Mouse (Mus musculus): ENCODE measurements around the gene Med18. TPM values are rescaled to one million over a fixed set of nuclear protein-coding genes. Genes with fewer than 3 reads are reported as not detected.
"Not testable (repeated sequence)": the region's sequence is repeated elsewhere in the genome, so short reads cannot be mapped to it uniquely, and the experiment has no call there.

Gene Med18
- polyA plus RNA-seq, 1 experiment from 2014 or later: 24.1 TPM

GRCm38 (mm10) chr4:132492178-132493060 is 28.7 kb upstream of the Med18 start:
- 0 out of 2 replicates have a peak, but pooled peaks cover 3% of the 10 kb centered on the region for H3K4me1 ChIP-seq
- H3K27ac ChIP-seq: no peak overlapping the region
- H3K9ac ChIP-seq: no peak overlapping the region
- ATAC-seq (ENCODE audit: insufficient number of reproducible peaks, low FRiP score, low TSS enrichment, low read depth): no peak
- no peaks in the 10 kb centered on the region for H3K9me3 ChIP-seq
- H3K27me3 ChIP-seq: no peaks in the 10 kb centered on the region
- no peak overlapping the region for H3K4me3 ChIP-seq
- H3K36me3 ChIP-seq: peaks cover 30% of the 10 kb centered on the region
- WGBS: 68% methylated on average over 10 of the region's 10 CpGs
- H3K4me2 ChIP-seq: no peak overlapping the region

GRCm38 (mm10) chr4:132491748-132492147 is 28.0 kb upstream of the Med18 start:
- H3K9me3 ChIP-seq: no peaks in the 10 kb centered on the region
- H3K4me1 ChIP-seq: 0 out of 2 replicates have a peak, but pooled peaks cover 3% of the 10 kb centered on the region
- no peaks in the 10 kb centered on the region for H3K27me3 ChIP-seq
- no peak overlapping the region for H3K9ac ChIP-seq
- peaks cover 24% of the 10 kb centered on the region for H3K36me3 ChIP-seq
- H3K27ac ChIP-seq: no peak overlapping the region
- WGBS: 81% methylated on average over 6 of the region's 6 CpGs
- ATAC-seq (ENCODE audit: insufficient number of reproducible peaks, low FRiP score, low TSS enrichment, low read depth): no peak
- H3K4me2 ChIP-seq: no peak overlapping the region
- H3K4me3 ChIP-seq: no peak overlapping the region

- no peak overlapping the region for H3K27ac ChIP-seq
- no peak overlapping the region for H3K4me3 ChIP-seq
- 93% methylated on average over 8 of the region's 8 CpGs for WGBS
- ATAC-seq (ENCODE audit: insufficient number of reproducible peaks, low FRiP score, low TSS enrichment, low read depth): no peak
- H3K36me3 ChIP-seq: peaks cover 22% of the 10 kb centered on the region
- H3K27me3 ChIP-seq: no peaks in the 10 kb centered on the region
- no peak overlapping the region for H3K9ac ChIP-seq
- no peaks in the 10 kb centered on the region for H3K9me3 ChIP-seq
- H3K4me1 ChIP-seq: 0 out of 2 replicates have a peak, but pooled peaks cover 3% of the 10 kb centered on the region
- no peak overlapping the region for H3K4me2 ChIP-seq
Measured at GRCm38 (mm10) chr4:132491057-132491456, 27.3 kb upstream of the Med18 start.

GRCm38 (mm10) chr4:132490273-132491010 is 26.7 kb upstream of the Med18 start:
- Histone ChIP-seq H3K9me3 (no peaks in the 10 kb centered on the region), H3K4me1 (0 out of 2 replicates have a peak, but pooled peaks cover 3% of the 10 kb centered on the region), H3K9ac (no peak overlapping the region), H3K4me3 (no peak overlapping the region), H3K4me2 (no peak overlapping the region), H3K27me3 (no peaks in the 10 kb centered on the region), H3K36me3 (peaks cover 18% of the 10 kb centered on the region), H3K27ac (no peak overlapping the region)
- 93% methylated on average over 15 of the region's 15 CpGs for WGBS
- ATAC-seq (ENCODE audit: insufficient number of reproducible peaks, low FRiP score, low TSS enrichment, low read depth): no peak

GRCm38 (mm10) chr4:132488976-132489375 is 25.3 kb upstream of the Med18 start:
- H3K9me3 ChIP-seq: no peaks in the 10 kb centered on the region
- no peak for ATAC-seq (ENCODE audit: insufficient number of reproducible peaks, low FRiP score, low TSS enrichment, low read depth)
- H3K4me3 ChIP-seq: no peak overlapping the region
- no peak overlapping the region for H3K27ac ChIP-seq
- no peaks in the 10 kb centered on the region for H3K27me3 ChIP-seq
- no peak overlapping the region for H3K9ac ChIP-seq
- 56% methylated on average over 6 of the region's 6 CpGs for WGBS
- peaks cover 12% of the 10 kb centered on the region for H3K36me3 ChIP-seq
- H3K4me2 ChIP-seq: no peak overlapping the region
- H3K4me1 ChIP-seq: 0 out of 2 replicates have a peak, but pooled peaks cover 3% of the 10 kb centered on the region

- Histone ChIP-seq H3K27ac (no peak overlapping the region), H3K4me3 (no peak overlapping the region), H3K9me3 (no peaks in the 10 kb centered on the region), H3K36me3 (peaks cover 10% of the 10 kb centered on the region), H3K27me3 (no peaks in the 10 kb centered on the region), H3K4me1 (0 out of 2 replicates have a peak, but pooled peaks cover 3% of the 10 kb centered on the region), H3K4me2 (no peak overlapping the region), H3K9ac (no peak overlapping the region)
- ATAC-seq (ENCODE audit: insufficient number of reproducible peaks, low FRiP score, low TSS enrichment, low read depth): no peak
- WGBS: 48% methylated on average over 3 of the region's 3 CpGs
Measured at GRCm38 (mm10) chr4:132488521-132488920, 24.8 kb upstream of the Med18 start.

- Histone ChIP-seq H3K36me3 (no peaks in the 10 kb centered on the region), H3K4me2 (no peak overlapping the region), H3K27me3 (no peaks in the 10 kb centered on the region), H3K9ac (no peak overlapping the region), H3K27ac (no peak overlapping the region), H3K9me3 (no peaks in the 10 kb centered on the region), H3K4me3 (no peak overlapping the region), H3K4me1 (0 out of 2 replicates have a peak, but pooled peaks cover 3% of the 10 kb centered on the region)
- no peak for ATAC-seq (ENCODE audit: insufficient number of reproducible peaks, low FRiP score, low TSS enrichment, low read depth)
- WGBS: 70% methylated on average over 5 of the region's 5 CpGs
Measured at GRCm38 (mm10) chr4:132484820-132485219, 21.1 kb upstream of the Med18 start.

GRCm38 (mm10) chr4:132484231-132484630 is 20.5 kb upstream of the Med18 start:
- 0 out of 2 replicates have a peak, but pooled peaks cover 1% of the 10 kb centered on the region for H3K4me1 ChIP-seq
- no peak overlapping the region for H3K4me2 ChIP-seq
- H3K9ac ChIP-seq: no peak overlapping the region
- no peaks in the 10 kb centered on the region for H3K27me3 ChIP-seq
- H3K4me3 ChIP-seq: no peak overlapping the region
- H3K9me3 ChIP-seq: no peaks in the 10 kb centered on the region
- H3K27ac ChIP-seq: no peak overlapping the region
- H3K36me3 ChIP-seq: no peaks in the 10 kb centered on the region
- 77% methylated on average over 4 of the region's 4 CpGs for WGBS
- no peak for ATAC-seq (ENCODE audit: insufficient number of reproducible peaks, low FRiP score, low TSS enrichment, low read depth)

- Histone ChIP-seq H3K9ac (no peak overlapping the region), H3K27me3 (no peaks in the 10 kb centered on the region), H3K4me3 (no peak overlapping the region), H3K27ac (no peak overlapping the region), H3K9me3 (no peaks in the 10 kb centered on the region), H3K36me3 (no peaks in the 10 kb centered on the region), H3K4me2 (no peak overlapping the region), H3K4me1 (no peaks in the 10 kb centered on the region)
- no peak for ATAC-seq (ENCODE audit: insufficient number of reproducible peaks, low FRiP score, low TSS enrichment, low read depth)
- 77% methylated on average over 13 of the region's 13 CpGs for WGBS
Measured at GRCm38 (mm10) chr4:132482956-132483608, 19.4 kb upstream of the Med18 start.

GRCm38 (mm10) chr4:132482104-132482503 is 18.4 kb upstream of the Med18 start:
- H3K4me3 ChIP-seq; H3K9me3 ChIP-seq; H3K4me2 ChIP-seq; H3K27me3 ChIP-seq; ATAC-seq (ENCODE audit: insufficient number of reproducible peaks, low FRiP score, low TSS enrichment, low read depth); H3K9ac ChIP-seq; H3K36me3 ChIP-seq; H3K27ac ChIP-seq; H3K4me1 ChIP-seq: not testable (repeated sequence)
- WGBS: 70% methylated on average over 3 of the region's 3 CpGs

- no peak overlapping the region for H3K27ac ChIP-seq
- 85% methylated on average over 8 of the region's 8 CpGs for WGBS
- no peaks in the 10 kb centered on the region for H3K4me1 ChIP-seq
- no peak for ATAC-seq (ENCODE audit: insufficient number of reproducible peaks, low FRiP score, low TSS enrichment, low read depth)
- no peak overlapping the region for H3K9ac ChIP-seq
- no peaks in the 10 kb centered on the region for H3K27me3 ChIP-seq
- no peak overlapping the region for H3K4me3 ChIP-seq
- no peak overlapping the region for H3K4me2 ChIP-seq
- H3K36me3 ChIP-seq: no peaks in the 10 kb centered on the region
- no peaks in the 10 kb centered on the region for H3K9me3 ChIP-seq
Measured at GRCm38 (mm10) chr4:132477833-132478232, 14.1 kb upstream of the Med18 start.
